Mouse (Mus musculus): ENCODE measurements around the gene Dclre1a. TPM values are rescaled to one million over a fixed set of nuclear protein-coding genes. Genes with fewer than 3 reads are reported as not detected.
A peak's percentile ranks its signal among the peaks of the same experiment; 100 is the strongest.

Gene Dclre1a
- 20.7 and 23.1 TPM in 2 replicates for polyA plus RNA-seq (2016; fragmentation: Nextera tagmentation; extraction: Ambion mirVana)

DNA sequence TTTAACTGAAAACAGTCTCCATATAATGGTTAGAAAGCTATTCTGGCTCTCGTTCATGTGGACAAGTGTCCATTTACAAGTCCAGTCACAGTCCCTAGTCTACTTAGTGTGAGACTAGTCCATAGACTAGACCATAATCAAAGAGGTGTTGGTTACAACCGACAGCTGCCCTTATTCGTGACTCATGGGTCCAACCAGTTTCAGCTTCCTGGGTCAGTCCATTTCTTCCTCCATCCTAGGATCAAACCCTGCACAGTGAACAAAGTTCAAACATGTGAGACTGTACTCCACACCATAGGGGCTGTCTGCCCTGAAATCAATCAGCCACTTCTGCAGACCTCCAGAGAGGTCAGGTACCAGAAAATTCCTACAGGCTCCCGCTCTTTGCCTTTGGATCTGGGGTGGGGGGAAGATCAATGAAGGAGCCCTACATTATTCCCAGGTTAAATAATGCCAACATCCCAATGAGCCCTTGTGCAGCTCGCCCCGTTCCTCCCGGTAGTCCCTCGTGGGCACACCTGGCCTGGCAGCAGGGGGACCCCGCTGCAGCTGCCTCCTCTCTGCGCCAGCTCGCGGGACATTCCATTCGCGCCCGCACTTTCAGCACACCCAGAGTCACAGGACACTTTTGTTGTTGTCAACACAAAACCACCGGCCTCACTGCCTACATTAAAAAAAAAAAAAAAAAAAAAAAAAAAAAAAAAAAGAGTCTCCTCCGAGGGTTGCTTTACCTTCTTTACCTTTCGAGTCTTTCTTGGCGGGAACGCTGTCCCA is at the start of gene Dclre1a:
TSS of gene Dclre1a (minus strand) at position 767 of the 774 bp plus-strand sequence.
- Histone ChIP-seq H3K36me3 (peaks cover 27% of the 10 kb centered on the region), H3K27ac (peak within 1 kb of the TSS; percentile 99), H3K9ac (replicated peaks) (peak within 1 kb of the TSS; percentile 93), H3K4me1 (replicated peaks) (peaks cover 13% of the 10 kb centered on the region), H3K9me3 (no peaks in the 10 kb centered on the region), H3K4me2 (peak within 1 kb of the TSS; percentile 76), H3K27me3 (no peaks in the 10 kb centered on the region), H3K4me3 (replicated peaks) (peak within 1 kb of the TSS; percentile 89)
- ATAC-seq (ENCODE audit: insufficient number of reproducible peaks, insufficient read depth, low FRiP score, low TSS enrichment, low read depth), result peak; percentile 56; the same call in 1 of the 2 replicates
- 7% methylated on average over 20 of the region's 20 CpGs for WGBS

DNA sequence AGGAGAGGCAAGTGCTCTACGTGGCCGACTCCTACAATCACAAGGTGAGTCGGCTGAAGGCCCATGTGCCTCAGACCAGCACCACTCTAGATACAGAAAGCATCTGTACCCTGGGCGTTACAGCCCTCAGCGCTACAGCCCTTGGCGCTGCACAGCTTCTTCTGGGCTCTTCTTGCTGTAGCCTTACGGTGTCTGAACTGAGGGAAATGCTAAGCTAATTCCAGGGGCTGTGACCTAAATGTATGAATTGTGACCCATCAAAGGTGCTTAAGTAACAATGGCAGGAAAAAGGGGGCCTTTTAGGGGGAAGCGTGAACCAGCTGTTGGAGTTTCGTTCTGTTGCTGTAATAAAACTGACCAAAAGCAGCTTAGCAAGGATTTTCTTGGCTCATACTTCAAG is 44.5 kb upstream of the Dclre1a start:
- H3K27me3 ChIP-seq, result no peaks in the 10 kb centered on the region
- H3K9ac ChIP-seq (replicated peaks), result no peak overlapping the region
- no peaks in the 10 kb centered on the region for H3K4me1 ChIP-seq (replicated peaks)
- H3K9me3 ChIP-seq, result no peaks in the 10 kb centered on the region
- no peak overlapping the region for H3K4me3 ChIP-seq (replicated peaks)
- WGBS, result 84% methylated on average over 9 of the region's 9 CpGs
- no peak overlapping the region for H3K27ac ChIP-seq
- no peak for ATAC-seq (ENCODE audit: insufficient number of reproducible peaks, insufficient read depth, low FRiP score, low TSS enrichment, low read depth)
- peaks cover 91% of the 10 kb centered on the region for H3K36me3 ChIP-seq
- no peak overlapping the region for H3K4me2 ChIP-seq

DNA sequence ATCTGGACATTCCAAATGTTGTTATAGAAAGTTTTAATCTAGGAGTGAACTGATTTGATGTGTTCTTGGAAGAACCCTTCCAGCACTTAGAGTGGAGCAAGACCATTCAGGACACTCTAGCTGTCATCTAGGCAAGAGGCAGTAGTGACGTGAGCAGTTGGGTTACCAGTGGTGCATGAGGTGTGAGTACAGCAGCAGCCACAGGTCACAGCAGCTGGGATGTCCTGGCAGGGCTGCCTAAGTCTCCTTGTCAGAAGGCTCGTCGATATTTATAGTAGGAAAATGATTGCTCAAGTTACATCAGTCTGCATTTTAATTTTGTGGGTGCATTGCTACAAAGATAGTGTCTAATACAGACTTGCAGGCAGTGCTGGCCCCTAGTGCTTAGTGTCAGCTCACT is 42.2 kb upstream of the Dclre1a start:
- no peak overlapping the region for H3K27ac ChIP-seq
- WGBS, result 95% methylated on average over 3 of the region's 3 CpGs
- H3K9me3 ChIP-seq, result no peaks in the 10 kb centered on the region
- no peaks in the 10 kb centered on the region for H3K27me3 ChIP-seq
- H3K9ac ChIP-seq (replicated peaks), result no peak overlapping the region
- H3K4me2 ChIP-seq, result no peak overlapping the region
- H3K4me1 ChIP-seq (replicated peaks), result no peaks in the 10 kb centered on the region
- ATAC-seq (ENCODE audit: insufficient number of reproducible peaks, insufficient read depth, low FRiP score, low TSS enrichment, low read depth), result no peak
- H3K36me3 ChIP-seq, result peaks cover 88% of the 10 kb centered on the region
- H3K4me3 ChIP-seq (replicated peaks), result no peak overlapping the region

DNA sequence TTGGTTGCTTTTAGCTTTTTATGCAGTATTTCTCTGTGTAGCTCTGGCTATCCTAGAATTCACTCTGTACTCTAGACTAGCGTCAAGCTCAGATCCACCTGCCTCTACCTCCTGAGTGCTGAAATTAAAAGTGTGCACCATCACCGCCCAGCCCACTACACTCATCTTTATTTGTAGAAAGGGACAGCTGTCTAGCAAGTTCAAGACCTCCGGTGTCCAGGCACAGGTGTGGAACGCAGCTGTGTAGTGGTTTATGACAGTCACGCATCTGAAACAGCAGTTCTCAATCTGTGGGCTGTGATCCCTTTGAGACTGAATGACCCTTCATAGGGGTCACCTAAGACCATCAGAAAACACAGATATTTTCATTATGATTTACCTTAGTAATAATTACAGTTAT is 41.4 kb upstream of the Dclre1a start:
- ATAC-seq (ENCODE audit: insufficient number of reproducible peaks, insufficient read depth, low FRiP score, low TSS enrichment, low read depth), result no peak
- peaks cover 83% of the 10 kb centered on the region for H3K36me3 ChIP-seq
- no peak overlapping the region for H3K4me3 ChIP-seq (replicated peaks)
- no peak overlapping the region for H3K27ac ChIP-seq
- no peak overlapping the region for H3K4me2 ChIP-seq
- H3K9me3 ChIP-seq, result no peaks in the 10 kb centered on the region
- no peak overlapping the region for H3K9ac ChIP-seq (replicated peaks)
- no peaks in the 10 kb centered on the region for H3K4me1 ChIP-seq (replicated peaks)
- WGBS, result 91% methylated on average over 5 of the region's 5 CpGs
- no peaks in the 10 kb centered on the region for H3K27me3 ChIP-seq

DNA sequence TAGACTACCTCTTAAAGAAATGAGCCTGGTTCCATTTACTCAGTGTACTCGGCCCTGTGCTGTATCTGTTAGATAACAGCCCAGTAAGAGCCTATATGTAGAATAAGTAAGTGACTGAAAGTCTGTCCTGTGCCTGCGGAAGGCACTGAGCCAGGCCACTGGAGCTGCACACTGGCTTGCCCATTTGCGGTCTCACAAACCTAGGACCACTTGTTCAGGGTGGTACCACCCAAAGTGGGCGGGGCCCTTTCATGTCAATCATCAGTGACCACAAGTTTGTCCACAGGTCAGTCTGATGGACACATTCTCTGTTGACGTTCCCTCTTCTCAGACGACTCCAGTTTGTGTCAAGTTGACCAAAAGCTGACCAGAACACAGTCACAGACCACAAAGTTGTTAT is 41.0 kb upstream of the Dclre1a start:
- Histone ChIP-seq H3K4me3 (replicated peaks) (no peak overlapping the region), H3K27me3 (no peaks in the 10 kb centered on the region), H3K9ac (replicated peaks) (no peak overlapping the region), H3K9me3 (no peaks in the 10 kb centered on the region), H3K27ac (no peak overlapping the region), H3K4me2 (no peak overlapping the region), H3K4me1 (replicated peaks) (no peaks in the 10 kb centered on the region), H3K36me3 (peaks cover 80% of the 10 kb centered on the region)
- WGBS, result 92% methylated on average over 6 of the region's 6 CpGs
- ATAC-seq (ENCODE audit: insufficient number of reproducible peaks, insufficient read depth, low FRiP score, low TSS enrichment, low read depth), result no peak

DNA sequence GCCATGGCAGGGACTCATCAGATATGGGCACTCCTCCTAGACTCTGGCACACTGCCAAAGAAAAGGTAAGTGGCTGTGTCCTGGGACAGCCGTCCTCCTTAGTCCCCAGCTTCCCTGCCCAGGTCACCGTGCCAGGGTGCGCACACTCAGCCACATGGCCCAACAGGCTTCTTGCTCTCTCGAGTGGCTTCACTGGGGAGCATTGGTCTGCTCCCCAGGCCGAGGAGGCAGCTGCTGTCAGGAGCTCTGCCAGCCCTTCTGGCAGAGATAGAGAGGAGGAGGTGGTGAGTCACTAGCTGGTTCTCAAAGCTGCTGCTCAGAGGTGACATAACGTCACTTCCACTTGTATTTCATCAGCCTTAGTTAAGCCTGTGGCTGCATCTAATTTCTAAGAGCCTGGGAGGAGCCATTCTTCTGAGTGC is 40.2 kb upstream of the Dclre1a start:
- Histone ChIP-seq H3K27ac (no peak overlapping the region), H3K27me3 (no peaks in the 10 kb centered on the region), H3K4me1 (replicated peaks) (no peaks in the 10 kb centered on the region), H3K9me3 (no peaks in the 10 kb centered on the region), H3K4me2 (no peak overlapping the region), H3K9ac (replicated peaks) (no peak overlapping the region), H3K36me3 (peaks cover 79% of the 10 kb centered on the region), H3K4me3 (replicated peaks) (no peak overlapping the region)
- ATAC-seq (ENCODE audit: insufficient number of reproducible peaks, insufficient read depth, low FRiP score, low TSS enrichment, low read depth), result no peak
- WGBS, result 88% methylated on average over 6 of the region's 6 CpGs

DNA sequence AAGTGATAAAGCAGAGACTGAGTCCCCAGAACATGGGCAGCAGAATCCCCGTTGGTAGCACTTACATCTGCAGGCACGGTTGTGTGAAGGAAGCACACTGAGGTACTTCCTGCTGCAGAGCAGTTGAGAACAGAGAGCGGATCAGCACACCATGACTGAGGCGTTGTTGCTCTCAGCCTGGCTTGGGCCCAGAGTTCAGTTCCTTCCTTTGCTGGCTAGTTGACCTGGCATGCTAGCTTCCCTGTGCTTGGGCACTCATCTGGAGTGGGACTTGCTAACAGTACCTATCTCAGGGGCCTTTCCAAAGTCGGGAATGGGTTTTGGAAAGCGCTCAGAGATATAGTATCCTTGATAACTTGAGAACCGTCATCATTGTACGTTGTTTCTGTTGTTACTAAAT is 38.3 kb upstream of the Dclre1a start:
- WGBS, result 87% methylated on average over 8 of the region's 8 CpGs
- Histone ChIP-seq H3K36me3 (peaks cover 77% of the 10 kb centered on the region), H3K4me1 (replicated peaks) (no peaks in the 10 kb centered on the region), H3K4me3 (replicated peaks) (no peak overlapping the region), H3K9ac (replicated peaks) (no peak overlapping the region), H3K9me3 (no peaks in the 10 kb centered on the region), H3K27me3 (no peaks in the 10 kb centered on the region), H3K4me2 (no peak overlapping the region), H3K27ac (no peak overlapping the region)
- ATAC-seq (ENCODE audit: insufficient number of reproducible peaks, insufficient read depth, low FRiP score, low TSS enrichment, low read depth), result no peak

DNA sequence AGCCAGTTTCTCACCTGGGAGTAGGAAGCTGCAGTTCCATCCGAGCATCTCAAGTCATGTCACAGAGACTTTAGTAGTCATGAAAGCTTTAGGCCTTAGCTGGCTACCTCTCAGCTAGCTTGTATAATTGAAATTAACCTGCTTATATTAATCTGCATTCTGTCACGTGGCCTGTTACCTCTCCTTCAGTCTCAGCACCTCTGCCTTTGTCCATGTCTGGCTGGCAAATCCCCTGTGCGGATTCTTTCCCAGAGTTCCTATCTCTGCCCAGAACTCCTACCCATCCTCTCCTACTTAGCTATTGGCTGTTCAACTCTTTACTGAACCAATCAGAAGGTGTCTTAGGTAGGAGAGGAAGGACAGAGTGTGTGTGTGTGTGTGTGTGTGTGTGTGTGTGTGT is 36.3 kb upstream of the Dclre1a start:
- Histone ChIP-seq H3K9me3 (no peaks in the 10 kb centered on the region), H3K4me2 (no peak overlapping the region), H3K4me1 (replicated peaks) (no peaks in the 10 kb centered on the region), H3K27me3 (no peaks in the 10 kb centered on the region), H3K9ac (replicated peaks) (no peak overlapping the region), H3K36me3 (peaks cover 70% of the 10 kb centered on the region), H3K4me3 (replicated peaks) (no peak overlapping the region), H3K27ac (no peak overlapping the region)
- no peak for ATAC-seq (ENCODE audit: insufficient number of reproducible peaks, insufficient read depth, low FRiP score, low TSS enrichment, low read depth)
- 88% methylated on average over 3 of the region's 3 CpGs for WGBS

DNA sequence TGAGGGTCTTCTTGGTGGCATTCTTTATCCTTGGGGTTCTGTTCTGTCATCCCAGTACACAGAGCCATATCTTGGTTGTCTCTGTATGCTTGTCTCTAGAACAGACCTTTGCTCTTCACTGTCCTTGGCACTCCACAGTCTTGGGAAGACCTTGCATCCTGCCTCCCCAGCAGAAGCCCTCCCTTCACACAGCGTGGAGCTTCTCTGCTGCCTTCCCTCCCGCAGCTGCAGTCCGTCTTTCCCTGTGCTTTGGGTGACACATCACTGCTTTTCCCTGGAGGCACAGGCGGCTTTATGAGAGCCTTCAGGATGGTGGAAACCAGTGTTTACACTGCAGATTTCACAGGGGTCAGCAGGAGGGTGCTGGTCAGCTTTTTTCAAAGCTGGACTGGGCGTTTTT is 35.8 kb upstream of the Dclre1a start:
- Histone ChIP-seq H3K9ac (replicated peaks) (no peak overlapping the region), H3K4me3 (replicated peaks) (no peak overlapping the region), H3K36me3 (peaks cover 65% of the 10 kb centered on the region), H3K27ac (no peak overlapping the region), H3K4me1 (replicated peaks) (no peaks in the 10 kb centered on the region), H3K4me2 (no peak overlapping the region), H3K27me3 (no peaks in the 10 kb centered on the region), H3K9me3 (no peaks in the 10 kb centered on the region)
- ATAC-seq (ENCODE audit: insufficient number of reproducible peaks, insufficient read depth, low FRiP score, low TSS enrichment, low read depth), result no peak
- 71% methylated on average over 5 of the region's 5 CpGs for WGBS

DNA sequence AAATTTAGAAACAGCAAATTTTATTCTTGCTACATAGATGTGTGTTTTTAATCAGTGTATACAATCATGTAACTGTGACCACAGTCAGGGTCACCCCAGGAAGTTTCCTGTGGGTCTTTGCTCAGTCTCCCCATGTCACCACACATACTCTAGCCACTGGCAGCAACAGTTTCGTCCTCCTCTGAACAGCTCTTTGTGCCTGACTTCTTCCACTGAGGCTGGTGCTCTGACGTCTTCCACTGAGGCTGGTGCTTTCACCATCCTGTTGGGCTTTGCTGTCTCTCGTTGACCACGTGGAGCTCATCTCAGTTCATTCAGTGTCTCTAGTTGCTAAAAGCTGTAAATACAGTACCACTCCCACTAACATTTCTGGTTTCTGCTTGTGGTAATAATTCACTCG is 34.0 kb upstream of the Dclre1a start:
- WGBS, result 88% methylated on average over 5 of the region's 5 CpGs
- no peak overlapping the region for H3K4me2 ChIP-seq
- no peaks in the 10 kb centered on the region for H3K4me1 ChIP-seq (replicated peaks)
- H3K27ac ChIP-seq, result no peak overlapping the region
- no peaks in the 10 kb centered on the region for H3K9me3 ChIP-seq
- H3K36me3 ChIP-seq, result peaks cover 61% of the 10 kb centered on the region
- no peak overlapping the region for H3K4me3 ChIP-seq (replicated peaks)
- no peak for ATAC-seq (ENCODE audit: insufficient number of reproducible peaks, insufficient read depth, low FRiP score, low TSS enrichment, low read depth)
- no peak overlapping the region for H3K9ac ChIP-seq (replicated peaks)
- no peaks in the 10 kb centered on the region for H3K27me3 ChIP-seq

DNA sequence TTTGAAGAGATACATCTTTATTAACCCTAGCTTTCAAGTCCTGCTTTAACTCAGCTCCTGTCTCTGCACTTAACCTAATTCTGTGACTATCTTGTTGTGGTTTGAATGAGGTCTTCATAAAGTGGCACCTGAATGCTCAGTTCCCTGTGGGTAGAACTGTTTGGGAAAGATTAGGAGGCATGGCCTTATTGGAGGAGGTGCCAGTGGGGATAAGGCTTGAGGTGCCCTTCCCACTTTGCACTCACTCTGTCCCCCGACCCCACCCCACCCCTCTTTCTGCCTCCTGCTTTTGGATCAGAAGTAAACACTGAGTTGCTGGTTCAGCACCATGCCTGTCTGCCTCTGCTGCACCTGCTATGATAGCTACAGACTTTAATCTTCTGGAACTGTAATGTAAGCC is 29.8 kb upstream of the Dclre1a start:
- Histone ChIP-seq H3K27me3 (no peaks in the 10 kb centered on the region), H3K27ac (no peak overlapping the region), H3K4me1 (replicated peaks) (no peaks in the 10 kb centered on the region), H3K4me3 (replicated peaks) (no peak overlapping the region), H3K9me3 (no peaks in the 10 kb centered on the region), H3K4me2 (no peak overlapping the region), H3K36me3 (peaks cover 52% of the 10 kb centered on the region), H3K9ac (replicated peaks) (no peak overlapping the region)
- no peak for ATAC-seq (ENCODE audit: insufficient number of reproducible peaks, insufficient read depth, low FRiP score, low TSS enrichment, low read depth)
- 79% methylated on average over 1 of the region's 1 CpGs for WGBS

DNA sequence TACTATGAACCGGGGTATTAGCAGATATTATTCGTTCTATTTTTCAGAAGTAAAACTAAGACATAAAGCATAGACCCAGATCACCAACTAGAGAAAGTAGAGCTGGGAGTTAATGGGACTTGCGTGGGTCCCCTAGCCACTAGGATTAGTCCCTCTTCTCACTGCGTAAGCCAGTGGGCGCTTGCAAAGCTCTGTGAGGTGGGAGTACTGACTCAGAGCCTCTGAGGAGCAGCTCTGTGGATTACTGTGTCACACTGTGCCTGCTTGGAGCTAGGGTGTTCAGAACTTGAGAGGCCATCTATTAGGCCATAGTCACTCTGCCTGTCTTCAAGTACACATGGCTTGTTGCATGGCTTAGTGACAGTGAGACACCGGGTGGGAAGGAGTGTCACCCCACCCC is 25.2 kb upstream of the Dclre1a start:
- no peak overlapping the region for H3K4me2 ChIP-seq
- 97% methylated on average over 6 of the region's 6 CpGs for WGBS
- H3K9ac ChIP-seq (replicated peaks), result no peak overlapping the region
- ATAC-seq (ENCODE audit: insufficient number of reproducible peaks, insufficient read depth, low FRiP score, low TSS enrichment, low read depth), result no peak
- H3K4me1 ChIP-seq (replicated peaks), result no peaks in the 10 kb centered on the region
- H3K9me3 ChIP-seq, result no peaks in the 10 kb centered on the region
- peaks cover 46% of the 10 kb centered on the region for H3K36me3 ChIP-seq
- no peak overlapping the region for H3K27ac ChIP-seq
- no peaks in the 10 kb centered on the region for H3K27me3 ChIP-seq
- H3K4me3 ChIP-seq (replicated peaks), result no peak overlapping the region
